Mouse (Mus musculus) heart, embryonic 10.5 days (tissue): ENCODE measurements around the gene H2-DMb2. TPM values are rescaled to one million over a fixed set of nuclear protein-coding genes. Genes with fewer than 3 reads are reported as not detected.
"Not testable (repeated sequence)": the region's sequence is repeated elsewhere in the genome, so short reads cannot be mapped to it uniquely, and the experiment has no call there.

Experiments used
- DNase-seq: peaks from one replicate; pipeline ENCODE4 v3.0.0-alpha.2; 2017; ENCODE audit warnings: low spot score
- H3K27ac ChIP-seq: fragments of 300-500 bp; sonication (generic); 2 replicates; pipeline ENCODE4 v1.5.1; 2016; ENCODE audit warnings: mild to moderate bottlenecking
- H3K27me3 ChIP-seq: fragments of 300-500 bp; sonication (generic); 2 replicates; pipeline ENCODE4 v1.6.1; 2016; ENCODE audit warnings: mild to moderate bottlenecking; ENCODE audit not compliant: poor library complexity, insufficient read depth, severe bottlenecking
- H3K36me3 ChIP-seq: fragments of 300-500 bp; sonication (generic); 2 replicates; pipeline ENCODE4 v1.6.1; 2016; ENCODE audit warnings: mild to moderate bottlenecking, moderate library complexity
- H3K4me1 ChIP-seq: fragments of 300-500 bp; sonication (generic); 2 replicates; pipeline ENCODE4 v1.6.1; 2016; ENCODE audit warnings: mild to moderate bottlenecking
- H3K4me3 ChIP-seq: fragments of 300-500 bp; sonication (generic); 2 replicates; pipeline ENCODE4 v1.5.1; 2016; ENCODE audit warnings: mild to moderate bottlenecking, moderate library complexity
- H3K9me3 ChIP-seq: fragments of 300-500 bp; sonication (generic); 2 replicates; pipeline ENCODE4 v1.6.1; 2016; ENCODE audit warnings: mild to moderate bottlenecking, moderate library complexity
- WGBS: fragments of 180-500 bp; shearing (Covaris S2); methylation state at CpG from one replicate; pipeline ENCODE4 v1.1.7; 2016; 5-methylcytosine and 5-hydroxymethylcytosine counted together
- polyA plus RNA-seq: library from polyadenylated mRNA; unstranded; fragments of >200 nt; fragmentation: Nextera tagmentation; extraction: Ambion mirVana; gene quantifications from 2 replicates; pipeline ENCODE4 v1.2.1, GENCODE M21; 2016

Gene H2-DMb2
- polyA plus RNA-seq, 1 experiment from 2014 or later = 0.18 TPM

GRCm38 (mm10) chr17:34144221-34144620 lies 1.1 kb downstream of the H2-DMb2 start:
- H3K9me3 ChIP-seq, DNase-seq, H3K27ac ChIP-seq, H3K4me3 ChIP-seq, H3K36me3 ChIP-seq: not testable (repeated sequence)
- WGBS = 90% methylated on average over 4 of the region's 4 CpGs
- Histone ChIP-seq H3K4me1 (peaks cover 18% of the 10 kb centered on the region), H3K27me3 (peaks cover 41% of the 10 kb centered on the region)

GRCm38 (mm10) chr17:34144960-34145371 lies 1.9 kb downstream of the H2-DMb2 start:
- Histone ChIP-seq H3K27me3 (peaks cover 35% of the 10 kb centered on the region), H3K4me3 (no peak overlapping the region), H3K9me3 (no peaks in the 10 kb centered on the region), H3K36me3 (no peaks in the 10 kb centered on the region), H3K4me1 (peaks cover 11% of the 10 kb centered on the region), H3K27ac (no peak overlapping the region)
- DNase-seq = no peak
- WGBS = 70% methylated on average over 3 of the region's 3 CpGs

- no peak for DNase-seq
- Histone ChIP-seq H3K27ac (no peak within 1 kb of the TSS), H3K36me3 (no peaks in the 10 kb centered on the region), H3K9me3 (no peaks in the 10 kb centered on the region), H3K27me3 (peaks cover 14% of the 10 kb centered on the region; the same call in 1 of the 2 replicates), H3K4me1 (no peaks in the 10 kb centered on the region), H3K4me3 (no peak within 1 kb of the TSS)
- 60% methylated on average over 4 of the region's 4 CpGs for WGBS
Measured at GRCm38 (mm10) chr17:34152923-34153322, 9.8 kb downstream of the H2-DMb2 start, which contains the start of gene H2-DMb1. Gene H2-DMb1, plus strand, starts transcription at chr17:34153072.

DNA sequence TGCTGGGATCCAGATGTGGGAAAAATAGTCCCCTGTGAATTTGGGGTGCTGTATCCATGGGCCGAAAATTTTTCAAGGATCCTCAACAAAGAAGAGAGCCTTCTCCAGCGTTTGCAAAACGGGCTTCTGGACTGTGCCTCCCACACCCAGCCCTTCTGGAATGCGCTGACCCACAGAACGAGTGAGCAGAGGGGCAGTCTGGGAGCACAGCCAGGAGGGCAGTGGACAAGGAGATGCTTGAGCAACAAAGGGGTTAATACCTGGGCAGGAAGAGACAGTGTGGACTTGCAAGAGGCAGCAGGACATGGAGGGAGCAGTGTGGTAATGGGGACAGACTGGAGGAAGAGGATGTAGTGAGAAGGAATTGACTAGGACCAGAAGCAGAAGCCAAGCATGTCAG lies 12.4 kb downstream of the H2-DMb2 start:
- DNase-seq = no peak
- WGBS = 49% methylated on average over 5 of the region's 5 CpGs

GRCm38 (mm10) chr17:34164202-34164895 lies 21.2 kb downstream of the H2-DMb2 start:
- H3K4me1 ChIP-seq = no peaks in the 10 kb centered on the region
- no peak for DNase-seq
- H3K27ac ChIP-seq = no peak overlapping the region
- 42% methylated on average over 9 of the region's 9 CpGs for WGBS
- no peak overlapping the region for H3K4me3 ChIP-seq
- no peaks in the 10 kb centered on the region for H3K36me3 ChIP-seq
- H3K9me3 ChIP-seq = no peaks in the 10 kb centered on the region
- no peaks in the 10 kb centered on the region; the same call in 1 of the 2 replicates for H3K27me3 ChIP-seq

More for the DNA sequence above, 12.4 kb downstream of the H2-DMb2 start:
- Histone ChIP-seq H3K36me3 (no peaks in the 10 kb centered on the region), H3K27ac (no peak overlapping the region), H3K27me3 (peaks cover 10% of the 10 kb centered on the region; the same call in 1 of the 2 replicates), H3K9me3 (no peaks in the 10 kb centered on the region), H3K4me3 (no peak overlapping the region), H3K4me1 (no peaks in the 10 kb centered on the region)

GRCm38 (mm10) chr17:34165033-34165730 lies 22.1 kb downstream of the H2-DMb2 start:
- no peaks in the 10 kb centered on the region for H3K9me3 ChIP-seq
- WGBS = 62% methylated on average over 6 of the region's 6 CpGs
- no peaks in the 10 kb centered on the region for H3K4me1 ChIP-seq
- H3K36me3 ChIP-seq = no peaks in the 10 kb centered on the region
- no peak overlapping the region for H3K4me3 ChIP-seq
- DNase-seq = no peak
- no peaks in the 10 kb centered on the region for H3K27me3 ChIP-seq
- no peak overlapping the region for H3K27ac ChIP-seq

- H3K36me3 ChIP-seq = no peaks in the 10 kb centered on the region
- 0 out of 2 replicates have a peak, but pooled peaks cover 4% of the 10 kb centered on the region for H3K27me3 ChIP-seq
- DNase-seq = no peak
- H3K4me1 ChIP-seq = no peaks in the 10 kb centered on the region
- H3K27ac ChIP-seq = no peak overlapping the region
- WGBS = 3% methylated on average over 2 of the region's 2 CpGs
- 0 out of 2 replicates have a peak, but pooled peaks cover 2% of the 10 kb centered on the region for H3K9me3 ChIP-seq
- no peak overlapping the region for H3K4me3 ChIP-seq
Measured at GRCm38 (mm10) chr17:34169279-34169678, 26.2 kb downstream of the H2-DMb2 start.

- WGBS = 17% methylated on average over 4 of the region's 4 CpGs
- no peak for DNase-seq
- H3K4me3 ChIP-seq = no peak overlapping the region
- 0 out of 2 replicates have a peak, but pooled peaks cover 4% of the 10 kb centered on the region for H3K27me3 ChIP-seq
- no peaks in the 10 kb centered on the region for H3K4me1 ChIP-seq
- H3K36me3 ChIP-seq = no peaks in the 10 kb centered on the region
- no peak overlapping the region for H3K27ac ChIP-seq
- 0 out of 2 replicates have a peak, but pooled peaks cover 2% of the 10 kb centered on the region for H3K9me3 ChIP-seq
Measured at GRCm38 (mm10) chr17:34170487-34170876, 27.4 kb downstream of the H2-DMb2 start.

GRCm38 (mm10) chr17:34170877-34171498 lies 27.9 kb downstream of the H2-DMb2 start:
- H3K36me3 ChIP-seq = no peaks in the 10 kb centered on the region
- no peak overlapping the region for H3K4me3 ChIP-seq
- H3K4me1 ChIP-seq = no peaks in the 10 kb centered on the region
- H3K27me3 ChIP-seq = 0 out of 2 replicates have a peak, but pooled peaks cover 4% of the 10 kb centered on the region
- DNase-seq = peak; percentile 78
- H3K27ac ChIP-seq = no peak overlapping the region
- 39% methylated on average over 13 of the region's 13 CpGs for WGBS
- 0 out of 2 replicates have a peak, but pooled peaks cover 2% of the 10 kb centered on the region for H3K9me3 ChIP-seq

GRCm38 (mm10) chr17:34172528-34172927 lies 29.4 kb downstream of the H2-DMb2 start:
- Histone ChIP-seq H3K4me1 (no peaks in the 10 kb centered on the region), H3K4me3 (no peak overlapping the region), H3K36me3 (no peaks in the 10 kb centered on the region), H3K27me3 (0 out of 2 replicates have a peak, but pooled peaks cover 4% of the 10 kb centered on the region), H3K27ac (no peak overlapping the region), H3K9me3 (0 out of 2 replicates have a peak, but pooled peaks cover 9% of the 10 kb centered on the region)
- no peak for DNase-seq
- 89% methylated on average over 5 of the region's 5 CpGs for WGBS

GRCm38 (mm10) chr17:34174075-34174474 lies 31.0 kb downstream of the H2-DMb2 start:
- no peak overlapping the region for H3K27ac ChIP-seq
- 64% methylated on average over 1 of the region's 1 CpGs for WGBS

DNA sequence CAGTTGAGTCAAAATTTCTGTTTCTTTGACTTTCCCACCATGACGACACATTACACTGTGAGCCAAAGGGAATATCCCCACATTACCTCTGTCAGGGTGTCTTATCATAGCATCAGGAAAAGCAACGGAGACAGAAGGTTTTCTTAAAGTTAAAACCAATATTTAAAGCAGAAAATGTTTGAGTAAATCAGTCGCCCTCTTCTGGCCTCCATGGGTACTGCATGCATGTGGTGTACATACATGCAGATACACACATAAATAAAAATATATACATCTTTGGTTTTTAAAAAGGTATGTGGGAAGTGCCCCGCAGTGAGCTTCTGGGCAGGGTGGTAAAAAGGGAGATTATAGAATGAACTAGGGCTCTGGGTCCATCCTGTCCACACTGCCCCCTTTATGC lies 34.1 kb downstream of the H2-DMb2 start:
- WGBS = 68% methylated on average over 4 of the region's 4 CpGs
- Histone ChIP-seq H3K27ac (no peak overlapping the region), H3K4me3 (no peak overlapping the region), H3K4me1 (no peaks in the 10 kb centered on the region), H3K27me3 (peaks cover 13% of the 10 kb centered on the region; the same call in 1 of the 2 replicates), H3K36me3 (no peaks in the 10 kb centered on the region), H3K9me3 (0 out of 2 replicates have a peak, but pooled peaks cover 8% of the 10 kb centered on the region)
- DNase-seq = no peak

More at GRCm38 (mm10) chr17:34174075-34174474, 31.0 kb downstream of the H2-DMb2 start:
- Histone ChIP-seq H3K9me3 (0 out of 2 replicates have a peak, but pooled peaks cover 9% of the 10 kb centered on the region), H3K4me3 (no peak overlapping the region), H3K36me3 (no peaks in the 10 kb centered on the region), H3K27me3 (0 out of 2 replicates have a peak, but pooled peaks cover 4% of the 10 kb centered on the region), H3K4me1 (no peaks in the 10 kb centered on the region)
- no peak for DNase-seq
